Mouse (Mus musculus) CH12.LX (cell line): Measurements from ENCODE around the gene Cwf19l1. TPM values are rescaled to one million over a fixed set of nuclear protein-coding genes. Genes with fewer than 3 reads are reported as not detected.
A peak's percentile ranks its signal among the peaks of the same experiment; 100 is the strongest.

Experiments used
- DNase-seq: peaks from one replicate; pipeline ENCODE4 v3.0.0-alpha.2; 2013; ENCODE audit errors: extremely low read depth
- H3K27ac ChIP-seq: 2 replicates; pipeline ENCODE4 v1.5.1; 2012; ENCODE audit warnings: low read depth, mild to moderate bottlenecking, control low read depth, moderate library complexity; ENCODE audit not compliant: insufficient read depth
- H3K27me3 ChIP-seq: replicated peaks from 2 replicates; pipeline ENCODE3; 2012; ENCODE audit warnings: inconsistent platforms
- H3K36me3 ChIP-seq, 2 experiments: replicated peaks in 1 of 2; 2 replicates each; pipeline versions ENCODE3 to v1.6.1; 2012; ENCODE audit warnings: inconsistent platforms in 1 of 2, low read length in 1 of 2, mild to moderate bottlenecking in 1 of 2, mixed read lengths in 1 of 2, moderate library complexity in 1 of 2; ENCODE audit not compliant: control insufficient read depth in 1 of 2, insufficient read depth in 1 of 2
- H3K4me1 ChIP-seq, 2 experiments: 2 replicates each; pipeline ENCODE4 v1.6.1; 2012; ENCODE audit warnings: inconsistent platforms in 1 of 2, moderate library complexity in 1 of 2; ENCODE audit not compliant: insufficient read depth in 2 of 2, control insufficient read depth in 1 of 2
- H3K4me2 ChIP-seq: 2 replicates; pipeline ENCODE4 v1.6.1; 2012; ENCODE audit warnings: low read depth, mild to moderate bottlenecking, control low read depth; ENCODE audit not compliant: poor library complexity, insufficient read depth, severe bottlenecking
- H3K4me3 ChIP-seq, 3 experiments: fragments of 150-350 bp in 1 of 3; sonication (generic) in 1 of 3; replicated peaks in 1 of 3; 2 replicates each; pipeline versions ENCODE3 to v1.5.1; 2011 to 2012; ENCODE audit warnings: low read depth in 2 of 3, low read length in 2 of 3, mild to moderate bottlenecking in 2 of 3, moderate library complexity in 2 of 3, control low read depth in 1 of 3, improper control_type of control experiment in 1 of 3, inconsistent platforms in 1 of 3, mixed read lengths in 1 of 3; ENCODE audit not compliant: poor library complexity in 1 of 3
- H3K79me2 ChIP-seq: replicated peaks from 2 replicates; pipeline ENCODE4 v1.6.1; 2012; ENCODE audit warnings: mild to moderate bottlenecking, moderate library complexity; ENCODE audit not compliant: control insufficient read depth, poor library complexity, insufficient read depth, severe bottlenecking; ENCODE audit errors: extremely low read depth
- H3K9ac ChIP-seq: 2 replicates; pipeline ENCODE4 v1.6.1; 2012; ENCODE audit warnings: low read depth, mild to moderate bottlenecking, control low read depth, moderate library complexity; ENCODE audit not compliant: insufficient read depth
- H3K9me3 ChIP-seq: replicated peaks from 2 replicates; pipeline ENCODE3; 2012; ENCODE audit warnings: low read length, inconsistent platforms, mixed read lengths
- CHD1 ChIP-seq: IDR thresholded peaks from 2 replicates; pipeline ENCODE4 v1.6.1; 2012; ENCODE audit warnings: low read depth, low read length, improper control_type of control experiment, inconsistent platforms
- CTCF ChIP-seq, 2 experiments: IDR thresholded peaks in 1 of 2; conservative IDR thresholded peaks in 1 of 2; 2 replicates each; pipeline ENCODE4 v1.5.1; 2011 to 2012; ENCODE audit warnings: low read depth in 2 of 2, low read length in 2 of 2, improper control_type of control experiment in 1 of 2, inconsistent platforms in 1 of 2, mild to moderate bottlenecking in 1 of 2, moderate library complexity in 1 of 2
- ELF1 ChIP-seq: IDR thresholded peaks from 2 replicates; pipeline ENCODE4 v1.6.1; 2014; ENCODE audit warnings: low read depth, mild to moderate bottlenecking, inconsistent platforms, low read length, improper control_type of control experiment
- EP300 ChIP-seq: IDR thresholded peaks from 2 replicates; pipeline ENCODE4 v1.6.1; 2011; ENCODE audit warnings: low read length, improper control_type of control experiment
- HCFC1 ChIP-seq: IDR thresholded peaks from 2 replicates; pipeline ENCODE4 v1.6.1; 2012; ENCODE audit warnings: low read depth, mild to moderate bottlenecking, inconsistent platforms, low read length, improper control_type of control experiment
- IRF4 ChIP-seq: IDR thresholded peaks from 2 replicates; pipeline ENCODE4 v1.6.1; 2014; ENCODE audit warnings: low read depth, mild to moderate bottlenecking, inconsistent platforms, low read length, improper control_type of control experiment
- JUND ChIP-seq: conservative IDR thresholded peaks from 2 replicates; pipeline ENCODE4 v1.6.1; 2011; ENCODE audit warnings: low read depth, low read length, improper control_type of control experiment
- MAX ChIP-seq: IDR thresholded peaks from 2 replicates; pipeline ENCODE4 v1.6.1; 2011; ENCODE audit warnings: low read length, improper control_type of control experiment
- MAZ ChIP-seq: IDR thresholded peaks from 2 replicates; pipeline ENCODE4 v1.6.1; 2012; ENCODE audit warnings: low read depth, mild to moderate bottlenecking, inconsistent platforms, low read length, improper control_type of control experiment, moderate library complexity
- MEF2A ChIP-seq: IDR thresholded peaks from 2 replicates; pipeline ENCODE4 v1.6.1; 2014; ENCODE audit warnings: low read depth, mild to moderate bottlenecking, inconsistent platforms, low read length, improper control_type of control experiment, borderline replicate concordance
- MXI1 ChIP-seq: IDR thresholded peaks from 2 replicates; pipeline ENCODE4 v1.6.1; 2011; ENCODE audit warnings: mild to moderate bottlenecking, low read depth, low read length, improper control_type of control experiment
- MYC ChIP-seq: IDR thresholded peaks from 2 replicates; pipeline ENCODE4 v1.6.1; 2011; ENCODE audit warnings: low read depth, mild to moderate bottlenecking, improper control_type of control experiment, low read length
- NELFE ChIP-seq: IDR thresholded peaks from 2 replicates; pipeline ENCODE4 v1.6.1; 2011; ENCODE audit warnings: low read depth, low read length, improper control_type of control experiment
- NRF1 ChIP-seq: IDR thresholded peaks from 2 replicates; pipeline ENCODE4 v1.6.1; 2014; ENCODE audit warnings: low read depth, mild to moderate bottlenecking, inconsistent platforms, low read length, improper control_type of control experiment, moderate library complexity
- POLR2AphosphoS2 ChIP-seq: IDR thresholded peaks from 2 replicates; pipeline ENCODE4 v1.6.1; 2011; ENCODE audit warnings: low read depth, low read length, improper control_type of control experiment
- SIN3A ChIP-seq: IDR thresholded peaks from 2 replicates; pipeline ENCODE4 v1.6.1; 2012; ENCODE audit warnings: low read length, improper control_type of control experiment, inconsistent platforms
- SMC3 ChIP-seq: IDR thresholded peaks from 2 replicates; pipeline ENCODE4 v1.6.1; 2011; ENCODE audit warnings: low read depth, low read length, improper control_type of control experiment
- TBP ChIP-seq: conservative IDR thresholded peaks from 2 replicates; pipeline ENCODE4 v1.6.1; 2011; ENCODE audit warnings: low read depth, low read length, improper control_type of control experiment
- TCF12 ChIP-seq: IDR thresholded peaks from 2 replicates; pipeline ENCODE4 v1.6.1; 2014; ENCODE audit warnings: low read depth, mild to moderate bottlenecking, inconsistent platforms, low read length, improper control_type of control experiment
- UBTF ChIP-seq: IDR thresholded peaks from 2 replicates; pipeline ENCODE4 v1.6.1; 2012; ENCODE audit warnings: low read depth, mild to moderate bottlenecking, inconsistent platforms, low read length, improper control_type of control experiment, moderate library complexity
- USF1 ChIP-seq: IDR thresholded peaks from 2 replicates; pipeline ENCODE4 v1.6.1; 2014; ENCODE audit warnings: low read depth, mild to moderate bottlenecking, inconsistent platforms, low read length, improper control_type of control experiment
- USF2 ChIP-seq: conservative IDR thresholded peaks from 2 replicates; pipeline ENCODE4 v1.6.1; 2011; ENCODE audit warnings: low read depth, low read length, improper control_type of control experiment
- ZNF384 ChIP-seq: IDR thresholded peaks from 2 replicates; pipeline ENCODE4 v1.6.1; 2012; ENCODE audit warnings: low read depth, low read length, improper control_type of control experiment, inconsistent platforms
- dilution Hi-C: fragments of 300-500 bp; cut with MboI; formaldehyde crosslinking; loops from 2 replicates; pipeline ENCODE4 v1.14.3; 2020; ENCODE audit warnings: low sequenced_read_pairs; ENCODE audit not compliant: extremely low pct_unique_long_range_greater_than_20kb, extremely low pct_ligation_motif_present
- in situ Hi-C: fragments of 300-500 bp; cut with MboI; formaldehyde crosslinking; loops from 3 replicates; pipeline ENCODE4 v1.14.3; 2019; ENCODE audit warnings: low sequenced_read_pairs, low pct_ligation_motif_present, low pct_unique_long_range_greater_than_20kb, mixed read lengths
- polyA plus RNA-seq: library from polyadenylated mRNA; unstranded; fragments of >175 nt; gene quantifications from 2 replicates; pipeline ENCODE4 v1.2.1, GENCODE M21; 2012; ENCODE audit warnings: low read depth; ENCODE audit not compliant: insufficient read length
- total RNA-seq, 2 experiments: library from RNA; depleted of rRNA; stranded (reverse); fragments of 300-350 nt in 1 of 2; fragments of >200 nt in 1 of 2; gene quantifications; 2 replicates each; pipeline ENCODE4 v1.2.3; 2012 to 2014

Gene Cwf19l1
- total and polyA plus RNA-seq, 3 experiments = 11.0 to 45.9 (median 30.4) TPM

GRCm38 (mm10) chr19:44071166-44071565, 64.5 kb downstream of the Cwf19l1 start:
- Histone ChIP-seq H3K36me3 (peaks cover 11 to 44% of the 10 kb centered on the region in 2 experiments), H3K9me3 (no peaks in the 10 kb centered on the region), H3K4me3 (no peak overlapping the region), H3K9ac (no peak overlapping the region), H3K4me2 (no peak overlapping the region), H3K4me1 (peaks cover 2 to 27% of the 10 kb centered on the region in 2 experiments; a peak in 3 of 4 replicates), H3K27ac (no peak overlapping the region), H3K79me2 (peaks cover 7% of the 10 kb centered on the region), H3K27me3 (no peaks in the 10 kb centered on the region)
- in situ Hi-C loops = no loop called here
- no peak for DNase-seq
- TF ChIP-seq UBTF (no peak), CTCF (conservative IDR thresholded peaks at IDR 0.05 in 1 of 2, IDR thresholded peaks at IDR 0.05 in 1 of 2; ENCODE audit: low read depth in 2 of 2, low read length in 2 of 2) (no peak), USF1 (no peak), EP300 (no peak)
- dilution Hi-C loops = no loop called here

GRCm38 (mm10) chr19:44069914-44070232, 65.8 kb downstream of the Cwf19l1 start:
- Histone ChIP-seq H3K4me2 (peak overlapping the region; percentile 53), H3K27me3 (no peaks in the 10 kb centered on the region), H3K79me2 (peaks cover 8% of the 10 kb centered on the region), H3K4me1 (peaks cover 3 to 35% of the 10 kb centered on the region in 2 experiments; a peak in 3 of 4 replicates), H3K4me3 (peak overlapping the region; percentile 47 to 84 (median 80)), H3K9ac (peak overlapping the region; percentile 53), H3K36me3 (peaks cover 3 to 37% of the 10 kb centered on the region in 2 experiments), H3K9me3 (no peaks in the 10 kb centered on the region), H3K27ac (peak overlapping the region; percentile 39; the same call in 1 of the 2 replicates)
- in situ Hi-C loops (no loop called here), dilution Hi-C loops (no loop called here)
- TF ChIP-seq NELFE (peak; percentile 7; the same call in 1 of the 2 replicates), EP300 (no peak), SMC3 (no peak), NRF1 (no peak), POLR2AphosphoS2 (0 out of 2 replicates have a peak, but pooled peaks have one; percentile 30), ZNF384 (no peak), IRF4 (no peak)
- no peak for DNase-seq

- Histone ChIP-seq H3K9ac (peak within 1 kb of the TSS; percentile 67), H3K27me3 (no peaks in the 10 kb centered on the region), H3K4me2 (peak within 1 kb of the TSS; percentile 83), H3K4me1 (peaks cover 3 to 40% of the 10 kb centered on the region in 2 experiments; a peak in 3 of 4 replicates), H3K4me3 (peak within 1 kb of the TSS; percentile 80 to 84 (median 84)), H3K27ac (peak within 1 kb of the TSS; percentile 64), H3K9me3 (no peaks in the 10 kb centered on the region), H3K36me3 (peaks cover 6 to 39% of the 10 kb centered on the region in 2 experiments), H3K79me2 (peaks cover 8% of the 10 kb centered on the region)
- peak; percentile 73 for DNase-seq
- dilution Hi-C loops (no loop called here), in situ Hi-C loops (no loop called here)
- no peak for TF ChIP-seq USF2
- TF ChIP-seq MAX = peak; percentile 77
- TF ChIP-seq MAZ = peak; percentile 91; the same call in 1 of the 2 replicates
- peak; percentile 21; the same call in 1 of the 2 replicates for TF ChIP-seq MEF2A
- TF ChIP-seq MXI1 = peak; percentile 94; the same call in 1 of the 2 replicates
- peak; percentile 34; the same call in 1 of the 2 replicates for TF ChIP-seq SIN3A
- peak; percentile 87; the same call in 1 of the 2 replicates for TF ChIP-seq UBTF
- TF ChIP-seq MYC = 0 out of 2 replicates have a peak, but pooled peaks have one; percentile 11
- TF ChIP-seq TCF12 = peak; percentile 40; the same call in 1 of the 2 replicates
- TF ChIP-seq HCFC1 = peak; percentile 70
- no peak for TF ChIP-seq ELF1
- 0 out of 2 replicates have a peak, but pooled peaks have one; percentile 18 for TF ChIP-seq TBP
- no peak for TF ChIP-seq JUND
- TF ChIP-seq CHD1 = no peak
- no peak for TF ChIP-seq CTCF (conservative IDR thresholded peaks at IDR 0.05 in 1 of 2, IDR thresholded peaks at IDR 0.05 in 1 of 2; ENCODE audit: low read depth in 2 of 2, low read length in 2 of 2)
Measured at GRCm38 (mm10) chr19:44069121-44069913, 66.4 kb downstream of the Cwf19l1 start, which contains the start of gene Erlin1. Erlin1 (minus strand) TSS chr19:44069785.
